Mouse (Mus musculus): ENCODE measurements around the gene Snx32.
"Not testable (repeated sequence)": the region's sequence is repeated elsewhere in the genome, so short reads cannot be mapped to it uniquely, and the experiment has no call there.

DNA sequence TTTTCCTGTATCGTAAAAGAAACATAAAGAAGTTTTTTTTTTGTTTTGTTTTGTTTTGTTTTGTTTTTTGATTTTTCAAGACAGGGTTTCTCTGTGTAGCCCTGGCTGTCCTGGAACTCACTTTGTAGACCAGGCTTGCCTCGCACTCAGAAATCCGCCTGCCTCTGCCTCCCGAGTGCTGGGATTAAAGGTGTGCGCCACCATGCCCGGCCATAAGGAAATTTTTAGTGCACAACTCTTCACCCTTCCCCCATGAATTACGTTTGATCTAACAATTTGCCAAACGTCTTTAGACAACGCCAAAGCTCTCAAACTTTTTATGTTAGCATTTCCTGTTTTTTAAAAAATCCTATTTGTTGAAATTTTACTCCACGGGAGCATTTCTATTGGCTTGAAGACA lies 20.6 kb downstream of the Snx32 start:
- TF ChIP-seq CTCF (IDR thresholded peaks at IDR 0.05; ENCODE audit: extremely low read depth, insufficient read depth, insufficient read length, insufficient replicate concordance); POLR2A (IDR thresholded peaks at IDR 0.05; ENCODE audit: low read depth, low read length): not testable (repeated sequence)

Measured in spleen, adult 2 months (tissue).